Mouse (Mus musculus): ENCODE data around the gene Plcd1. TPM values are rescaled to one million over a fixed set of nuclear protein-coding genes. Genes with fewer than 3 reads are reported as not detected.

Plcd1 gene
- polyA plus RNA-seq, 1 experiment, result 8.8 TPM

GRCm38 (mm10) chr9:119048182-119048903 lies 45.0 kb downstream of the Plcd1 start:
- Histone ChIP-seq H3K36me3 (ENCODE audit: control insufficient read depth, insufficient read depth) (no peaks in the 10 kb centered on the region), H3K27me3 (ENCODE audit: control insufficient read depth, insufficient read depth, insufficient read length) (no peaks in the 10 kb centered on the region), H3ac (ENCODE audit: control insufficient read depth, insufficient read length, low read depth) (no peak overlapping the region), H3K4me3 (ENCODE audit: insufficient read depth, poor library complexity, severe bottlenecking) (no peak overlapping the region), H3K79me2 (ENCODE audit: control insufficient read depth, insufficient read depth) (no peaks in the 10 kb centered on the region), H3K79me3 (ENCODE audit: low read depth) (no peaks in the 10 kb centered on the region)
- TF ChIP-seq MYOD1 (IDR thresholded peaks at IDR 0.05; ENCODE audit: control insufficient read depth, insufficient read length, low read depth) (no peak), MAX (IDR thresholded peaks at IDR 0.05) (no peak)

- Histone ChIP-seq H3K79me3 (ENCODE audit: low read depth) (no peaks in the 10 kb centered on the region), H3K27me3 (ENCODE audit: control insufficient read depth, insufficient read depth, insufficient read length) (no peaks in the 10 kb centered on the region), H3ac (ENCODE audit: control insufficient read depth, insufficient read length, low read depth) (no peak overlapping the region), H3K36me3 (ENCODE audit: control insufficient read depth, insufficient read depth) (peaks cover 2% of the 10 kb centered on the region), H3K79me2 (ENCODE audit: control insufficient read depth, insufficient read depth) (no peaks in the 10 kb centered on the region), H3K4me3 (ENCODE audit: insufficient read depth, poor library complexity, severe bottlenecking) (no peak overlapping the region)
- no peak for TF ChIP-seq MYOG (IDR thresholded peaks at IDR 0.05; ENCODE audit: control insufficient read depth, extremely low read depth, insufficient read length)
- TF ChIP-seq MAX (IDR thresholded peaks at IDR 0.05), result no peak
- TF ChIP-seq CEBPB (IDR thresholded peaks at IDR 0.05; ENCODE audit: low read depth), result no peak
- TF ChIP-seq CTCF (IDR thresholded peaks at IDR 0.05; ENCODE audit: control insufficient read depth, insufficient read depth, insufficient read length), result no peak
- no peak for TF ChIP-seq USF1 (IDR thresholded peaks at IDR 0.05; ENCODE audit: low read depth)
- TF ChIP-seq FOSL1 (IDR thresholded peaks at IDR 0.05; ENCODE audit: insufficient read depth, low read length, poor library complexity, severe bottlenecking), result no peak
- no peak for TF ChIP-seq MYOD1 (IDR thresholded peaks at IDR 0.05; ENCODE audit: control insufficient read depth, insufficient read length, low read depth)
Observed at GRCm38 (mm10) chr9:119040101-119040775, 53.1 kb downstream of the Plcd1 start.

GRCm38 (mm10) chr9:119038574-119038973 lies 54.7 kb downstream of the Plcd1 start:
- H3K36me3 ChIP-seq (ENCODE audit: control insufficient read depth, insufficient read depth), result peaks cover 3% of the 10 kb centered on the region
- TF ChIP-seq CTCF (IDR thresholded peaks at IDR 0.05; ENCODE audit: control insufficient read depth, insufficient read depth, insufficient read length) (no peak), MYOD1 (IDR thresholded peaks at IDR 0.05; ENCODE audit: control insufficient read depth, insufficient read length, low read depth) (no peak), FOSL1 (IDR thresholded peaks at IDR 0.05; ENCODE audit: insufficient read depth, low read length, poor library complexity, severe bottlenecking) (no peak), USF1 (IDR thresholded peaks at IDR 0.05; ENCODE audit: low read depth) (no peak), CEBPB (IDR thresholded peaks at IDR 0.05; ENCODE audit: low read depth) (no peak), MAX (IDR thresholded peaks at IDR 0.05) (no peak), MYOG (IDR thresholded peaks at IDR 0.05; ENCODE audit: control insufficient read depth, extremely low read depth, insufficient read length) (no peak)
- H3ac ChIP-seq (ENCODE audit: control insufficient read depth, insufficient read length, low read depth), result no peak overlapping the region
- no peaks in the 10 kb centered on the region for H3K79me3 ChIP-seq (ENCODE audit: low read depth)
- H3K79me2 ChIP-seq (ENCODE audit: control insufficient read depth, insufficient read depth), result no peaks in the 10 kb centered on the region
- H3K4me3 ChIP-seq (ENCODE audit: insufficient read depth, poor library complexity, severe bottlenecking), result no peak overlapping the region
- H3K27me3 ChIP-seq (ENCODE audit: control insufficient read depth, insufficient read depth, insufficient read length), result no peaks in the 10 kb centered on the region

- Histone ChIP-seq H3K27me3 (ENCODE audit: control insufficient read depth, insufficient read depth, insufficient read length) (no peaks in the 10 kb centered on the region), H3K36me3 (ENCODE audit: control insufficient read depth, insufficient read depth) (peaks cover 3% of the 10 kb centered on the region), H3K79me2 (ENCODE audit: control insufficient read depth, insufficient read depth) (no peaks in the 10 kb centered on the region), H3K4me3 (ENCODE audit: insufficient read depth, poor library complexity, severe bottlenecking) (no peak overlapping the region), H3ac (ENCODE audit: control insufficient read depth, insufficient read length, low read depth) (no peak overlapping the region), H3K79me3 (ENCODE audit: low read depth) (no peaks in the 10 kb centered on the region)
- TF ChIP-seq MAX (IDR thresholded peaks at IDR 0.05) (no peak), CEBPB (IDR thresholded peaks at IDR 0.05; ENCODE audit: low read depth) (no peak), CTCF (IDR thresholded peaks at IDR 0.05; ENCODE audit: control insufficient read depth, insufficient read depth, insufficient read length) (no peak), USF1 (IDR thresholded peaks at IDR 0.05; ENCODE audit: low read depth) (no peak), MYOG (IDR thresholded peaks at IDR 0.05; ENCODE audit: control insufficient read depth, extremely low read depth, insufficient read length) (no peak), MYOD1 (IDR thresholded peaks at IDR 0.05; ENCODE audit: control insufficient read depth, insufficient read length, low read depth) (no peak), FOSL1 (IDR thresholded peaks at IDR 0.05; ENCODE audit: insufficient read depth, low read length, poor library complexity, severe bottlenecking) (no peak)
Observed at GRCm38 (mm10) chr9:119037076-119037730, 56.1 kb downstream of the Plcd1 start.

- Histone ChIP-seq H3ac (ENCODE audit: control insufficient read depth, insufficient read length, low read depth) (no peak overlapping the region), H3K4me3 (ENCODE audit: insufficient read depth, poor library complexity, severe bottlenecking) (no peak overlapping the region), H3K79me3 (ENCODE audit: low read depth) (no peaks in the 10 kb centered on the region), H3K79me2 (ENCODE audit: control insufficient read depth, insufficient read depth) (no peaks in the 10 kb centered on the region), H3K36me3 (ENCODE audit: control insufficient read depth, insufficient read depth) (peaks cover 3% of the 10 kb centered on the region), H3K27me3 (ENCODE audit: control insufficient read depth, insufficient read depth, insufficient read length) (no peaks in the 10 kb centered on the region)
- TF ChIP-seq MYOD1 (IDR thresholded peaks at IDR 0.05; ENCODE audit: control insufficient read depth, insufficient read length, low read depth) (no peak), FOSL1 (IDR thresholded peaks at IDR 0.05; ENCODE audit: insufficient read depth, low read length, poor library complexity, severe bottlenecking) (no peak)
Observed at GRCm38 (mm10) chr9:119035836-119036235, 57.5 kb downstream of the Plcd1 start.

Data from C2C12 (cell line).